Mouse (Mus musculus) small intestine, adult 2 months (tissue): ENCODE measurements around the gene Cfap157. TPM values are rescaled to one million over a fixed set of nuclear protein-coding genes. Genes with fewer than 3 reads are reported as not detected.

Experiments
- H3K27ac ChIP-seq: fragments of 200-500 bp; 2 replicates; pipeline ENCODE4 v1.5.1; 2012; ENCODE audit warnings: low read depth, low read length, control low read depth, inconsistent platforms; ENCODE audit not compliant: insufficient read depth
- H3K27me3 ChIP-seq: fragments of 200-500 bp; 2 replicates; pipeline ENCODE4 v1.6.1; 2012; ENCODE audit warnings: mild to moderate bottlenecking, moderate library complexity, low read length, inconsistent platforms; ENCODE audit not compliant: control insufficient read depth, insufficient read depth
- H3K36me3 ChIP-seq: fragments of 200-500 bp; 2 replicates; pipeline ENCODE4 v1.6.1; 2012; ENCODE audit warnings: mild to moderate bottlenecking, low read length, control low read depth, inconsistent platforms; ENCODE audit not compliant: control insufficient read depth, insufficient read depth
- H3K4me1 ChIP-seq: fragments of 200-500 bp; 2 replicates; pipeline ENCODE4 v1.6.1; 2012; ENCODE audit warnings: low read length, inconsistent platforms, mixed read lengths; ENCODE audit not compliant: control insufficient read depth, insufficient read depth, insufficient read length
- H3K4me3 ChIP-seq: fragments of 200-500 bp; 2 replicates; pipeline ENCODE4 v1.5.1; 2012; ENCODE audit warnings: low read depth, mild to moderate bottlenecking, control low read depth, inconsistent platforms, low read length, moderate library complexity
- CTCF ChIP-seq: fragments of 200-500 bp; IDR thresholded peaks from 2 replicates; pipeline ENCODE4 v1.5.1; 2012; ENCODE audit warnings: low read depth, mild to moderate bottlenecking, control low read depth, inconsistent platforms, low read length, moderate library complexity, mixed read lengths; ENCODE audit not compliant: insufficient replicate concordance, insufficient read length; ENCODE audit errors: extremely low read depth
- POLR2A ChIP-seq: fragments of 200-500 bp; IDR thresholded peaks from 2 replicates; pipeline ENCODE4 v1.6.1; 2012; ENCODE audit warnings: low read depth, mild to moderate bottlenecking, control low read depth, inconsistent platforms, low read length, moderate library complexity
- WGBS: fragments of 180-500 bp; shearing (Covaris S2); methylation state at CpG from one replicate; pipeline ENCODE4 v1.1.7; 2018; 5-methylcytosine and 5-hydroxymethylcytosine counted together
- polyA plus RNA-seq: library from polyadenylated mRNA; depleted of rRNA; stranded (reverse); fragments of >200 nt; gene quantifications from 2 replicates; pipeline ENCODE4 v1.2.3, GENCODE M21; 2012

The Cfap157 gene
- polyA plus RNA-seq, 1 experiment = 0.06 TPM

DNA sequence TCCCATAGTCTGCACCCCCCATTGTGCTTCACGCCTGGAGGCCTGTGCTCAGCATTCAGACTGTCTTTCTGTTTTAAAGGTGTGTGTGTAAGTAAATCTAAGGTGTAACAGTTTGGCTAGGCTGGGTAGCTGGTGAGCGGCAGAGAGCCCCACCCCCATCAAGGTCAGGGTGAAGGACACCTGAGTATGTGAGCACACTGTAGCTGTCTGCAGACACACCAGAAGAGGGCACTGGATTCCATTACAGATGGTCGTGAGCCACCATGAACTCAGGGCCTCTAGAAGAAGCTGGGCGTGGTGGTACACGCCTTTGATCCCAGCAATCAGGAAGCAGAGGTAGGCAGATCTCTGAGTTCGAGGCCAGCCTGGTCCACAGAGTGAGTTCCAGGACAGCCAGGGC, 2.5 kb downstream of the Cfap157 start:
- TF ChIP-seq CTCF (no peak), POLR2A (no peak)
- Histone ChIP-seq H3K4me1 (peaks cover 2% of the 10 kb centered on the region), H3K36me3 (no peaks in the 10 kb centered on the region), H3K4me3 (no peak overlapping the region), H3K27me3 (no peaks in the 10 kb centered on the region), H3K27ac (no peak overlapping the region)
- 53% methylated on average over 6 of the region's 6 CpGs for WGBS

GRCm38 (mm10) chr2:32779714-32780113, 4.5 kb downstream of the Cfap157 start:
- no peak for TF ChIP-seq CTCF
- H3K4me3 ChIP-seq = no peak overlapping the region
- WGBS = 90% methylated on average over 6 of the region's 6 CpGs
- no peaks in the 10 kb centered on the region for H3K27me3 ChIP-seq
- H3K36me3 ChIP-seq = no peaks in the 10 kb centered on the region
- no peak overlapping the region for H3K27ac ChIP-seq
- H3K4me1 ChIP-seq = peaks cover 9% of the 10 kb centered on the region

DNA sequence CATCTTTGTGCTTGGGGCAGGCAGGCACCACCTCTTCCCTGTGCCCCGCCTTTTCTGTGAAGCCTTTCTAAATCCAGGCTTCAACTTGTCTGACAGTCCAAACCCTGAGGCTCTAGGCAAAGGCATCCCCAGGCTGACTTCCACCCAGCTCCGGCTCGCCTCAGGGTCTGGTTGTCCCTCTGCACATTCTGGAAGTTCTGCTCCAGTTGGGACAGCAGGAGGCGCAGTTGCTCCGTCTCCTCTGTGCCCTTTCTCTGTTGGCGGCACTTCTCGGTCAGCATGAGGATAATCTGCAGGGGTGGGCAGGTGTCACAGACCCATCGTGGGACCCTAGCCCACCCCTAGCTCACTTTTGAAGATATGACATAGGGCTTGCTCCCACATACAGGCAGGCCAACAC, 5.1 kb downstream of the Cfap157 start:
- Histone ChIP-seq H3K27me3 (no peaks in the 10 kb centered on the region), H3K27ac (no peak overlapping the region), H3K4me3 (no peak overlapping the region), H3K36me3 (no peaks in the 10 kb centered on the region), H3K4me1 (peaks cover 13% of the 10 kb centered on the region)
- 21% methylated on average over 8 of the region's 8 CpGs for WGBS
- TF ChIP-seq CTCF = peak; percentile 63; the same call in 1 of the 2 replicates
- no peak for TF ChIP-seq POLR2A

DNA sequence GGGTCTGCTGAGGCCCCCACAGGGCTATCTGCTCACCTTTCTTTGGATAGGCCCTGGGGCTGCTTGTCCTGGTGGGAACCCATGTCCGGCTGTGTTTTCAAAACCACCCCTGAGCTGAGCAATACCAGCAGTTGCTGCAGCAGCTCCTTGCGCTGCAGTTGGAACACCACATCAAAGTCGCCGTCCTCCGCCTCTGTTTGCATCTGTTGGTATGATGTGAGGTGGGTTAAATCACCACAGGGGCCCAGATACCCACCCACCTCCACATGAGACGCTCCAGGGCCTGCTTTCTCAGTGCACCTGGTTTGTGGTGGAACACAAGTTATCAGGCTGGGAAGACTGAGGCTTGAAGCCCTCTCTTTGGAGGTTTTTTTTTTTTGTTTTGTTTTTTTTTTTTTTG, 6.1 kb downstream of the Cfap157 start:
- Histone ChIP-seq H3K27ac (no peak overlapping the region), H3K27me3 (no peaks in the 10 kb centered on the region), H3K4me1 (peaks cover 15% of the 10 kb centered on the region), H3K4me3 (no peak overlapping the region), H3K36me3 (no peaks in the 10 kb centered on the region)
- TF ChIP-seq POLR2A (no peak), CTCF (no peak)
- 94% methylated on average over 6 of the region's 6 CpGs for WGBS

GRCm38 (mm10) chr2:32776192-32776591, 8.0 kb downstream of the Cfap157 start:
- no peaks in the 10 kb centered on the region for H3K27me3 ChIP-seq
- H3K4me3 ChIP-seq = peak overlapping the region; percentile 70
- WGBS = 15% methylated on average over 22 of the region's 22 CpGs
- H3K4me1 ChIP-seq = peaks cover 32% of the 10 kb centered on the region
- TF ChIP-seq CTCF = no peak
- TF ChIP-seq POLR2A = no peak
- no peak overlapping the region for H3K27ac ChIP-seq
- no peaks in the 10 kb centered on the region for H3K36me3 ChIP-seq

GRCm38 (mm10) chr2:32775359-32776074, 8.7 kb downstream of the Cfap157 start, which contains the start of the genes Ttc16 and Ptrh1:
Gene Ttc16, minus strand, starts transcription at chr2:32775633.
Gene Ptrh1, plus strand, starts transcription at chr2:32775786.
- TF ChIP-seq CTCF = no peak
- peak; percentile 38; the same call in 1 of the 2 replicates for TF ChIP-seq POLR2A
- H3K4me3 ChIP-seq = peak within 1 kb of the TSS; percentile 70
- H3K36me3 ChIP-seq = no peaks in the 10 kb centered on the region
- peaks cover 39% of the 10 kb centered on the region for H3K4me1 ChIP-seq
- under 1% methylated on average over 46 of the region's 46 CpGs for WGBS
- H3K27me3 ChIP-seq = no peaks in the 10 kb centered on the region
- peak within 1 kb of the TSS; percentile 78 for H3K27ac ChIP-seq

GRCm38 (mm10) chr2:32772626-32773279, 11.5 kb downstream of the Cfap157 start:
- no peaks in the 10 kb centered on the region for H3K27me3 ChIP-seq
- no peaks in the 10 kb centered on the region for H3K36me3 ChIP-seq
- TF ChIP-seq CTCF (no peak), POLR2A (no peak)
- peak overlapping the region; percentile 91; the same call in 1 of the 2 replicates for H3K27ac ChIP-seq
- no peak overlapping the region for H3K4me3 ChIP-seq
- H3K4me1 ChIP-seq = peaks cover 53% of the 10 kb centered on the region
- WGBS = 82% methylated on average over 8 of the region's 8 CpGs
